Mouse (Mus musculus): ENCODE measurements around the gene Pofut1. TPM values are rescaled to one million over a fixed set of nuclear protein-coding genes. Genes with fewer than 3 reads are reported as not detected.
"Not testable (repeated sequence)": the region's sequence is repeated elsewhere in the genome, so short reads cannot be mapped to it uniquely, and the experiment has no call there.

Pofut1 gene
- total RNA-seq, 2 experiments from 2014 or later, result 14.3 to 21.1 TPM

DNA sequence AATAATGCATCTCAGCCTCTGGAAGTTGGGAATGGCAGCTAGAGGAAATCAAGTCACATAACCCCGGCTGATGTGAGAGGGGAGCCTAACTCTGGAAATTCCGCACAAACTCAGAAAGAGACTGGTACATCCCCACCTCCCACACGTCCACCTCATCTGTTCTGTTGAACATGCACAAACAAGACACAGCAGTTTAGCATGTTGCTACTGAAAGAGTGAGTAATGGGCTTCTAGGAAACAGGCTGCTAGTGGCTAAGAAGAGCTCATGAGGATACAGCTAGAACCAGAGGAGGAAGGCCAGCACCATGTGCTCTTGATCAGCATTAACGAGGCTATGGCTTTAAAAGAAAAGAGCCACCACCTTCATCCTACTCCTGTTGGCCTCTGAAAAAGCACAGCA, 3.4 kb upstream of the Pofut1 start:
- DNase-seq (ENCODE audit: extremely low spot score in 1 of 2, low spot score in 1 of 2), result no peak

GRCm38 (mm10) chr2:153238406-153238805, 2.9 kb upstream of the Pofut1 start:
- no peak for DNase-seq (ENCODE audit: extremely low spot score in 1 of 2, low spot score in 1 of 2)

DNA sequence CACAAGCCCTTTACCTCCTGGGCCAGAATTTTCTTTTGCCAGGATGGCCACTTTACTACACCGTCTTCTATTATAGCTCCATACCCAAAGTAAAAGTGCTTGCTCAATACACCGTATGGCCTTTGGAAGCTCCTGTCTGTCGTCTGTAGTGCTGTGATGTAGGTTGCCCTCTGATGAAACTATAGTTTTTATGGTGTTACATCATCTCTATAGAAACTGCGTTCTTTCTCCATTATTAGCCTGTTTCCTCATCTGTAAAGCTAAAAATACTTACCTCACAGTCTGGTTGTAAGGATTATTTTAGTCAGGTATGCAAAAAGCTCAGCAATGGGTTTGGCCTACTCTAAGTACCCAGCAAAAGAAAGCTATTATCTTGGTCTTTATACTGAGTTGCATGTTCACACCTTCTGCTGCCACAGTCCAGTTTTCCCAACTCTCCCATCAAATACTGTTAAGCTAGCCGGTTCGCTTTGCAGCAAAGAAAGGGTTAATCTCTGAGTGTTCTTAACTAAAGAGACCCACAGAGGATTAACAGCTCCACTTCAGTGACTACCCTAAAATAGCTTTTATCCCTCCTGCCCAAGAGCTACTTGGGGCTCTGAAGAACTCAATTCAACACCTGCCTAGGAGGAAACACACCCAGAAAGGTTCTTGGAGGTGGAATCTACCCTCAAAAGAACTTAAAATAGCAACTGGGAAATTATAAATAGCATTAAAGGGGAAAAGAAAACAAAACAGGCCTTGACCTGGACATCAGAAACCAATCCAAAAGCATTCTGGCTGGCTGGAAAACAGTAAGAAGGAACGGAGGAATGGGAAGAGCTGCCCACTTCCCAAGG, 2.1 kb upstream of the Pofut1 start:
- no peak for DNase-seq (ENCODE audit: extremely low spot score in 1 of 2, low spot score in 1 of 2)

DNA sequence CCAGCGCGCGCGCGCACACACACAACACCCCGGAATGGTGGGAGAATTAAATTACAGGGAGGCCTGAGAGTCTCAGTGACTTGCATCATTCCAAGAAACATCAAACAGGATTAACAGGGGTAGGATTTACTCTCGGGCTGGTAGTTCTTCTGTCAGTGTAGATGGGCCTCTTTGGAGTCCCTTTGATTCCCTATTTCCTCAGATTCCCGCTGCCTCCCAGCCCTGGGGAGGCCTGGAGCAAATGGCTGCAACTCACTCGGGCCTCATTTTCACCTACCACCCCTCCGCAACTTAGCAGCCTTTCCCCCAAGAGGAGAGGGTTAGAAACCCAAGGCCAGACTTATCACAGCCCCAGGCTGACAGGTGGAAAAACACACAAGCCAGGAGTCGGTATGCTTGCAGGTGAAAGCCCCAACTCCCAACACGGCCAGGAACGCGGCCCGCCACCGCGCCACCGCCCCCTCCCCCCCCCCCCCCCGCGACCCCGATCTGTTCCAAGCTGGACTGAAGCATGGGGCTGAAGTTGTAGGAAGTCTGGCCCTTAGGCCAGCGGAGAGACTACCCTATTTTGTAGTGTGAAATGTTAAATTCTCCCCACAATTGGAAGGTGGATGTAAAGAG, 1.4 kb upstream of the Pofut1 start:
- no peak for DNase-seq (ENCODE audit: extremely low spot score in 1 of 2, low spot score in 1 of 2)

DNA sequence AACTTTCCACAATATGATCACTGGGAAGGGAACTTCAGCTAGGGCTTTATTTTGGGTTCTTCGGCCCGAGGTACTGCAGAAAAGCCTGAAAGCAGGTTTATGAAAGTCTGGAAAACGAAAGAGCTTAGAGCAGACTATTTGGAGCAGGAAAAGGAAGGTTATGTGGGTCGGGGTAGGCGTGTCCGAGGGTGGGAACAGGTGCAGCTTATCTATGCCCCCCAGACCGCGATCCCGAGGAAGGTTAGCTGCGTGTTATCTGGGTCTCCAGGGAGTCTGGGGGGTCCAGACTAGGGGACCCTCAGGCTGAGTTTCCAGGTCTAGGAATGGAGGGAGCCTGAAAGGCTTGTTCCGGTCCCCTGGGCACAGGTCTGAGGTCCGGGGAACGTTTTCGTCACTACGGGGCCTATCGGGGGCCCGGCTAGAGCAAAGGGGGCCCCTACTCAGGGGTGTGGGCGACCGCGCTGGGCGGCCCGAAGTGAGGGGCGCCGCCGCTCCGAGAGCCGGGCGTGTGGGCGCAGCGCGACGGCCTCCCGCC, 565 bp upstream of the Pofut1 start:
- peak in 1 of 2 experiments; percentile 20 for DNase-seq (ENCODE audit: extremely low spot score in 1 of 2, low spot score in 1 of 2)

DNA sequence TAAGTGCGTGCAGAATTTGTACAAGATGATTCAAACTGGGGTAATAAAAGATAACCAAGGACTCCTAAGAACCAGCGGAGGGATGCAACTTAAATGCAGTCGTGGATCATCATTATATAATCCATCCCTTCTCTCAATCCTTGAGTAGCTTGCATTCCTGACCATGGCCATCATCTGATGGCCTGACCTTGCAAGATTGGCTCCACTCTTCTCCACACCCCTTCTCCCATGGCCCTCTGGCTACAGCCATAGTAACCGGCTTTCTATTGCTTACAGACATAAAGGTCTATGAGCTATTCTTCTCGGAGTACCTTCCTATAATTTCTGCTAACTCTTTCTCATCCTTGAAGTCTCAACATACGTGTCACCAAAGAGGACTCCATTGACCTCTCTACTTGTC, 823 bp downstream of the Pofut1 start:
- DNase-seq (ENCODE audit: extremely low spot score in 1 of 2, low spot score in 1 of 2), result no peak

DNA sequence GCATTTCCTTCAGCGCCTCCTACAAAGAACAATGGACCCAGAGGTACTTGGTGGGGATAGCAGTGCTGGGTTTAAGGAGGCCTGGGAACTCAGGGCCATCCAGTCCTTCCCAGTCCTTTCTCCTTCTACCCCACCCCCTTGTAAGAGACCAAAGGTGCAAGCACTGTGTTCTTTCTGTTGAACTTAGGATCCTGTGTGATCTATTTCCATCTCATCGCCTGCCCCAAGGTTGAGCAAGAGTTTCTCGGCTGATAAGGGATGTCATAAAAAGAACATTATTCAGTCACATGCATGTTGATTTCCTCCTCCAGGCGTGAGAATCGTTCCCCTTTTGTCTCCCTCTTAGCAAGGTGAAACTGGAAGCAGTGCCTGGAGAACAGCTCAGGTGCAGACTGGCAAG, 8.4 kb downstream of the Pofut1 start:
- no peak for DNase-seq (ENCODE audit: extremely low spot score in 1 of 2, low spot score in 1 of 2)

GRCm38 (mm10) chr2:153256604-153257003, 15.3 kb downstream of the Pofut1 start:
- no peak for DNase-seq (ENCODE audit: extremely low spot score in 1 of 2, low spot score in 1 of 2)

DNA sequence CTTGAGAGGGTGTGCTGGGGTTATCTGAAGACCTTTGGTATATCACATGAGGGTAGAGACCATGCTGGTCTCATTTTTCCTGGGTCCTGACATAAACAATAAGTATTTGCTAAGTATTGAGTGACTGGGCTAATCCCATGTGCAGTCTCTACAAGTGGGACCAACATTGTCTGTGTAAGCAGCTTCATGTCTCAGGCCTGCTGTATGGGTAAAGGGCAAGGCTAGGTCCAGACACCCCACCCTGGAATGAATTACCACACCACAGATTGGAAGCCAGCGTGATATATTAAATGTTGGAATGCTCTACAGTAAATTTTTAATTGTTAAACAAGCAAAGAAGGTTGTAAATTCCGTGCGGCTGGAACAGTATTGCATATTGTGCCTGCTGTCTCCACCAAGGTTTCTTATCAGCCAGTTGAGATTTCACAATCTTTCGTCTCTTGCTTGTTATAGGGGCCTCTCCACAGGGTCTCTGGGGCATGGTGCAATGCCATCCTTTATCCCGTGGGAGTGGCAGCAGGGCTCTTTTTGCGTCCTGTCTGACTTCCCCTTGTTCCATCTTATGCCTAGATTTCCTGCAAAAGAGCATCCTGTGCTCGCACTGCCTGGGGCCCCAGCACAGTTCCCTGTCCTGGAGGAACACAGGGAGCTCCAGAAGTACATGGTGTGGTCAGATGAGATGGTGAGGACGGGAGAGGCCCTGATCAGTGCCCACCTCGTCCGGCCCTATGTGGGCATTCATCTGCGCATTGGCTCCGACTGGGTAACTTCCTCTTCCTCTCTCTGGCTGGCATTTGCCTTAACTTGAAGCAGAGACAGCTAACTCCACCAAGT, 17.9 kb downstream of the Pofut1 start:
- DNase-seq (ENCODE audit: extremely low spot score in 1 of 2, low spot score in 1 of 2), result no peak

DNA sequence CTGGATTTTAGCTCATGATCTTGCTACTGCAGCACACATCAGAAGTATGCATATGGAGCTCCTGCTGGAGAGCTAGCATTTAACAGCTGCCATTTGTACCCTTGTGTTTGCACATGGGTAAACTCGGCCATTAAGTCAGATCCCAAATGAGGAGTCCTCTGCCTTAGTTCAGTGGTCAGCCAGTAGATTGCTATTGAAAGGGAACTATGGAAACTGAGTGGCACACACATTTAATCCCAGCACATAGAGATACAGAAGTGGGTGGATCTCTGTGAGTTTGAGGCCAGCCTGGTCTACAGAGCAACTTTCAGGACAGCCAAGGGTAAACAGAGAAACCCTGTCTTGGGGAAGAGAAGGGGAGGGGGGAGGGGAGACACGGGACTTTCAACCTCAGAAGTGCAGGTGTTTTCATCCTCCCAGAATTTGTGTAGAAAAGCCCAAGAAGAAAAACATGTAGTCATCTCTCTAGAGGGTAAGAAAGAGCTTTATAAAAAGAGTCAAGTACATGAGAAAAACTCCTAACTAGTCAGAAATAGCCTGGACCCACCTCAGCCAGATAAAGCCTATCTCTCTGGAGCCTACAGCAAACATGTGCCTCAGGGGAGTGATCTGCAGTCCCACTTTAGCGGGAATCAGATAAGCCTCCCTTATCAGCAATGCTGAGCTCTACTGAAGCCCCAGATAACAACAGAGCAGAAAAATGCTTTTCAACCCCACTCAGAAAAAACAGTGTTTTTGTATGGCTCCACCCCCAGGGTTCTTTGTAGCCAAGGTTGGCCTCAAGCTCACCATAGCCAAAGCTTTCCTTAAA, 18.7 kb downstream of the Pofut1 start:
- no peak for DNase-seq (ENCODE audit: extremely low spot score in 1 of 2, low spot score in 1 of 2)

DNA sequence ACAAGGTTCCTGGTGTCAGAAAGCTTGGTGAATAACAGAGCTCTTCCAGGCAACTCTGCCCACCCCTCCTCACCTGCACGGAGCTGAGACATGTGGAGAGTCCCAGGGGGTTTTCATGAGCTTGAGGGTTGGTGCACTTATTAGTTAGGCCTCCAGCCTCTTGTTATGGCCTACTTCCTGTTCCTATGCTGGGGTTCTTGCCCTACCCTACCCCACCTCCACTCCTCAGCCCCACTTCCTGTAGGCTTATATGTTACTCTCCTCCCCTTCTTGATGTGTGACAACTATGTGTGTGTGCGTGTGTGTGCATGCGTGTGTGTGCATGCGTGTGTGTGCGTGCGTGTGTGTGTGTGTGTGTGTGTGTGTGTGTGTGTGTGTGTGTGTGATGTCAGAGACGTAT, 21.7 kb downstream of the Pofut1 start:
- DNase-seq (ENCODE audit: extremely low spot score in 1 of 2, low spot score in 1 of 2), result no peak

DNA sequence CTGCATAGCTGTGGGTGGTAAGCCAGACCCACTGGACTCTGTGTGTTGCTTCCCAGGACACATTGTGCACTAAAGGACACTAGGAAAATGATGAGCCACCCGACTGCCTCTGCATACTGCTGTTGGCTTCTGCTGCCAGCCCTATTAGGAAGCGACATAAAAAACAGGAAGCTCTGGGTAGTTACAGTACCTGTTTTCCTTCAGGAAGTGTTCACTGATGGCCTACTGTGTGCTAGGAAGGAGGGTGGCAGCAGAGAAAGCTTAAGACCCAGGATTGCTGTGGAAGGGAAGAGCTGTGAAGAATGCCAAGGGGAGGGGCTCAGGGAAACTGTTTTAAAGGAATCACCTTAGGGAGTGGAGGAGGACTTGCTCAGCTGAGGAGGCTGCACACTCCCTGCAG, 26.0 kb downstream of the Pofut1 start:
- no peak for DNase-seq (ENCODE audit: extremely low spot score in 1 of 2, low spot score in 1 of 2)

GRCm38 (mm10) chr2:153270231-153270915, 29.0 kb downstream of the Pofut1 start:
- not testable (repeated sequence) for DNase-seq (ENCODE audit: extremely low spot score in 1 of 2, low spot score in 1 of 2)

- DNase-seq (ENCODE audit: extremely low spot score in 1 of 2, low spot score in 1 of 2), result not testable (repeated sequence)
Measured at GRCm38 (mm10) chr2:153274200-153274918, 33.0 kb downstream of the Pofut1 start.

DNA sequence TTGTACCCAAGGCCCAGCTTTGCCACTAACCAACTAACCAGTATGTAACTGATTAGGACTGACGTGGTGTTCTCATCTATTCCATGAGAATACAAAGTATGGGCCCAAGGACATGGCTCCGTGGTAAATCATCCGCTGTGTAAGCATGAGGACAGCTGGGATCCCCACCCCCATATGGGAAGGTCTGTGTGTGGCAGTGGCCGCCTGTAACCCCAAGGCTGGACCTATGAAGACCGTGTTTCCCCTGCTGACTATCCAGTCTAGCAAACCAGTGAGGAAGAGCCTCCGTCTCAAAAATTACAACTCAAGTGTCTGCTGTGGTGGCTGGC, 33.5 kb downstream of the Pofut1 start:
- no peak for DNase-seq (ENCODE audit: extremely low spot score in 1 of 2, low spot score in 1 of 2)

DNA sequence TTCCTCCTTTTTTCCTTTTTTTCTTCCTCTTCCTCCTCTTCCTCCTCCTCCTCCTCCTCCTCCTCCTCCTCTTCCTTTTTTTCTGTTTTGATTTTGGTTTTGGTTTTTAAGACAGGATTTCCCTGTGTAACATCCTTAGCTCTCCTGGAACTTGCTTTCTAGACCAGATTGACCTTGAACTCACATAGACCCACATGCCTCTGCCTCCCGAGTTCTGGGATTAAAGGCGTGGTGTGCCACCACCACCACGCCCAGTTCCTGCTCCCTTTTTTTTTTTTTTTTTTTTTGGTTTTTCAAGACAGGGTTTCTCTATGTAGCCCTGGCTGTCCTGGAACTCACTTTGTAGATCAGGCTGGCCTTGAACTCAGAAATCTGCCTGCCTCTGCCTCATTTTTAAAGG, 34.2 kb downstream of the Pofut1 start:
- DNase-seq (ENCODE audit: extremely low spot score in 1 of 2, low spot score in 1 of 2), result not testable (repeated sequence)

GRCm38 (mm10) chr2:153276440-153276839, 35.1 kb downstream of the Pofut1 start:
- DNase-seq (ENCODE audit: extremely low spot score in 1 of 2, low spot score in 1 of 2), result no peak

- not testable (repeated sequence) for DNase-seq (ENCODE audit: extremely low spot score in 1 of 2, low spot score in 1 of 2)
Measured at GRCm38 (mm10) chr2:153276846-153277245, 35.5 kb downstream of the Pofut1 start.

DNA sequence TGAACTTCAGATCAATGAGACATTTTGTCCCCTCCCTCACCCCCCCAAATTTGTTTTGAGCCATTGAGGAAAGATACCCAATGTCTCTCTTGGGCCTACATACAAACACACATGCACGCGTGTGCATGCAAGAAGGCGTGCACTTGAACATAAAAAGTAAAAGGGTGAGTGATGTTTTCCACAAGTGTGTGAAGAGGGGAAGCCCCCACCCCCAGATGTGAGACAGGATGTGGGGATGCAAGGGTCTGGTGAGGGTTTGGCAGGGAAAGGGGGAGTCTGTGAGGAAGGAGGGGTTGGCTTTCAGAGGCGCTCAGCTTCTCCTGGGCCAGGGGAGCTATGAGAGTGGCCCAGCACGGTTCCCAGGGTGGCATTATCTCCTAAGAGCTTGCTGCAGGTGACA, 37.0 kb downstream of the Pofut1 start:
- DNase-seq (ENCODE audit: extremely low spot score in 1 of 2, low spot score in 1 of 2), result no peak
